In genomic region chr1:89308788-89309187, GRCm38 (mm10) we compare ENCODE assay signal across 7 mouse cellular contexts.
DNase-seq lines count a peak whose midpoint lies in the region; ATAC-seq lines count a peak whose summit lies in the region.

No protein-coding gene starts in this region.

- DNase-seq in ovary, postnatal 14 days (ENCODE audit: low spot score) = peak; percentile 11
- DNase-seq in ovary, postnatal 10 days (ENCODE audit: low spot score) = no peak
- DNase-seq in cerebellum, adult 9-10 months = peak; percentile 79
- peak; percentile 44 to 54 for DNase-seq in heart, postnatal 14 days
- DNase-seq in lung, adult 18-20 months = peak; percentile 42 to 70
- DNase-seq in adipocyte (ENCODE audit: low spot score) = no peak

- no peak for ATAC-seq in CD4-positive, CD25-positive, alpha-beta regulatory T cell, adult 4 months

- intact Hi-C loops in heart, postnatal 14 days (cut with DNase I) = no loop called here

Comparison
In these comparisons a context has a peak if more than half of its experiments do, and no peak if none do; other contexts are left out.
1. DNase-seq: peak in ovary, postnatal 14 days (single experiment), cerebellum, adult 9-10 months (single experiment), heart, postnatal 14 days (2 of 2) and lung, adult 18-20 months (2 of 2); none in ovary, postnatal 10 days (single experiment) and adipocyte (single experiment).